Mouse (Mus musculus) c-Kit-positive CD71-positive TER-119-positive erythroid progenitor cells, embryonic 14.5 days (primary cell): ENCODE measurements at regions not wholly inside any gene's neighbourhood (a gene's known extent, or its start where the extent isn't known, plus 50 kb on each side); places are given as distances from the start of the nearest gene placed in this dataset.

ENCODE experiments used
- DNase-seq: peaks from one replicate; pipeline ENCODE4 v3.0.0-alpha.2; 2013; ENCODE audit warnings: low spot score

GRCm38 (mm10) chr15:97125836-97126822 lies 70.4 kb upstream of the Slc38a4 start:
- no peak for DNase-seq

- no peak for DNase-seq
These were observed 66.5 kb upstream of the Slc38a4 start for GRCm38 (mm10) chr15:97122263-97122662.

GRCm38 (mm10) chr15:97112452-97113200 lies 56.9 kb upstream of the Slc38a4 start:
- DNase-seq, result no peak

- DNase-seq, result no peak
These were observed 55.8 kb upstream of the Slc38a4 start for GRCm38 (mm10) chr15:97111320-97112192.

GRCm38 (mm10) chr15:97107779-97108178 lies 52.0 kb upstream of the Slc38a4 start:
- DNase-seq, result no peak

GRCm38 (mm10) chr15:97106556-97106955 lies 50.8 kb upstream of the Slc38a4 start:
- DNase-seq, result no peak
